Mouse (Mus musculus): ENCODE data around the gene Omt2b.

DNA sequence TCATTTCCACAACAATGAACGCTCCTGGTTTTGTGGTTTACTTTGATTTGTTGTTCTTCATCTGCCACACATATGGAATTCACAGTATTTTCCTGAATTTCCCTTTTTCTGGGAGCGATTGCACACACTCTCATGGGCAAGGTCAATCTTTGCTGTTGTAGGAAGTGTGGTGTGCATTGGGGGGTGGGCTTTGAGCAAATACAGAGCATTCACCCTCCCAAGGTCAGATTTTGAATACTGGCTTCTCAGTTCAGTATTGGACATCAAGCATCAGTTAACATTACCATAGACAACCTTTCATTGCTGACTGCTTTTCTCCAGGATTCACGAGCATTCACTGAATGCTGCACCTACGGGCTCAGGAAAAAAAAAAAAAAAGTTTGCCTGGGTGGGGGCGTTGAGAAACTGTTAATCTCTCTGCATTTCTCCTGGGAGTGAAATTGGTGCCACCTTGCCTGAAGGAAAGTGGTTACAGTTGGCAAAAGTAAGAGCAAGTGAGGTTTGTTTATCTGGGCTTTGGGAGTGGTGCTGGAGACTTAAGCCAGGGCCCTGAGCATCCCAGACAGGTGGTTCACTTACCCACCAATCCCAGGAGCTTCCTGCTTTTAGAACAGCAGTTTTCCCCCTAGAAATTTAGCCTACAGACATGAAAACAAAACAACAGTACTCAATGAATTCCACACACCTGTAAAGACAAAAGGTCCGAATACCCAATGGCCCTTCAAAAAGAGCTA is 32.5 kb downstream of the Omt2b start:
- TF ChIP-seq CTCF (IDR thresholded peaks at IDR 0.05; ENCODE audit: control insufficient read depth, insufficient read depth, insufficient read length), result no peak
- no peak for TF ChIP-seq MYOD1 (IDR thresholded peaks at IDR 0.05; ENCODE audit: control insufficient read depth, insufficient read length, low read depth)
- TF ChIP-seq MYOG (IDR thresholded peaks at IDR 0.05; ENCODE audit: control insufficient read depth, extremely low read depth, insufficient read length), result no peak
- no peak for TF ChIP-seq MAX (IDR thresholded peaks at IDR 0.05)

Data from C2C12 (cell line).